Mouse (Mus musculus) thymus, postnatal 14 days (tissue): Measurements from ENCODE around the gene Cct8.
A peak's percentile ranks its signal among the peaks of the same experiment; 100 is the strongest.

ENCODE experiments used
- DNase-seq: peaks from one replicate; pipeline ENCODE4 v3.0.0; 2021

Cct8 gene

GRCm38 (mm10) chr16:87444071-87444470, 51.6 kb downstream of the Cct8 start:
- DNase-seq, result no peak

- no peak for DNase-seq
These were observed 52.4 kb downstream of the Cct8 start for GRCm38 (mm10) chr16:87443245-87443644.

GRCm38 (mm10) chr16:87442291-87442690, 53.4 kb downstream of the Cct8 start:
- DNase-seq, result no peak

- peak; percentile 46 for DNase-seq
These were observed 54.6 kb downstream of the Cct8 start for GRCm38 (mm10) chr16:87441089-87441488.

GRCm38 (mm10) chr16:87440184-87440686, 55.4 kb downstream of the Cct8 start, which contains the start of gene Rwdd2b:
Rwdd2b (minus strand) TSS chr16:87440573.
- peak; percentile 94 for DNase-seq

GRCm38 (mm10) chr16:87438697-87439096, 57.0 kb downstream of the Cct8 start:
- DNase-seq, result no peak

- DNase-seq, result no peak
These were observed 58.6 kb downstream of the Cct8 start for GRCm38 (mm10) chr16:87437096-87437495.

GRCm38 (mm10) chr16:87435411-87436205, 60.1 kb downstream of the Cct8 start:
- no peak for DNase-seq

GRCm38 (mm10) chr16:87434946-87435345, 60.7 kb downstream of the Cct8 start:
- DNase-seq, result no peak

GRCm38 (mm10) chr16:87434266-87434665, 61.4 kb downstream of the Cct8 start:
- DNase-seq, result no peak
